Mouse (Mus musculus) liver, postnatal 0 days (tissue): ENCODE measurements around the gene Sf3a1.

Experiments used
- CTCF ChIP-seq: sonication (generic); IDR thresholded peaks from 2 replicates; pipeline ENCODE4 v1.5.1; 2016; ENCODE audit warnings: antibody characterized with exemption, low read depth
- EP300 ChIP-seq: IDR thresholded peaks from 2 replicates; pipeline ENCODE4 v1.6.1; 2016; ENCODE audit warnings: antibody characterized with exemption, low read depth, mild to moderate bottlenecking

- TF ChIP-seq CTCF (no peak), EP300 (no peak)
Observed at GRCm38 (mm10) chr11:4207655-4208054, 47.5 kb downstream of the Sf3a1 start.
